Mouse (Mus musculus): ENCODE results near the gene Mrpl49.
"Not testable (repeated sequence)": the region's sequence is repeated elsewhere in the genome, so short reads cannot be mapped to it uniquely, and the experiment has no call there.

Mrpl49 gene

DNA sequence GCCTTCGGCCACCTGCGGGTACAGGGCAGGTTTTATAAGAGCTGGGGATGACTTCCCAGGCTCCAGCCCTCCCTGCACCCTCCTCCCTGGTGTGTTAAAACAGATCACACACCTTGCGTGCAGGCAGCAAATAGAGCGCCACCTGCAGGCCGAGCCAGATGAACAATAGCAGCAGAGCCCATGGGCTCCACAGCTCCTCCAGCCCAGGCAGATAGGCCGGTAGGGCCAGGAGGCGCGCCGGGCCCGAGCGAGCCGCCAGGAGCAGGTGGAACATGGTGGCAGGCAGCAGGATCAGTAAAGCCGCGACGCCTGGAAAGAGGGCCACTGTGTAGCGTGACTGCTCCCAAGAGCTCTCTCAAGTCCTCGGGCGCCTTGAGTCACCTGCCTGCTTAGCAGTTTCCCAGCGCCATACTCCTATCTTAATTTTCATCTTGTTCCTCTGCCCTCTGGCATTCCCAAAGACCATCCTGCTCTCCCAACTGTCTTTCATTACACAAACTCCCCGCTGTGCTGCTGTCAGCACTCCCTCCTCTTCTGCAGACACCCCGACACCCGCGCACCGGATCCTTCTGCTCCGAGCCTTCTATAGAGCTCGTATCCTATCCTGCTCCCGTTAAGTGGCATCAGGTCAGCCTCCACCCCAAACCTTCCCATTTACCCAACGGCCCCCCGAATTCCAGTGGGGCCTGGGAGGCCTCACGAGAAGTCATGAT lies 9.6 kb upstream of the Mrpl49 start:
- DNase-seq (ENCODE audit: low spot score), result peak; percentile 83

- no peak for DNase-seq (ENCODE audit: low spot score)
Measured at GRCm38 (mm10) chr19:6066571-6066970, 9.0 kb upstream of the Mrpl49 start.

GRCm38 (mm10) chr19:6063081-6063480 lies 5.5 kb upstream of the Mrpl49 start:
- DNase-seq (ENCODE audit: low spot score), result no peak

GRCm38 (mm10) chr19:6062418-6062817 lies 4.8 kb upstream of the Mrpl49 start:
- DNase-seq (ENCODE audit: low spot score), result peak; percentile 71

DNA sequence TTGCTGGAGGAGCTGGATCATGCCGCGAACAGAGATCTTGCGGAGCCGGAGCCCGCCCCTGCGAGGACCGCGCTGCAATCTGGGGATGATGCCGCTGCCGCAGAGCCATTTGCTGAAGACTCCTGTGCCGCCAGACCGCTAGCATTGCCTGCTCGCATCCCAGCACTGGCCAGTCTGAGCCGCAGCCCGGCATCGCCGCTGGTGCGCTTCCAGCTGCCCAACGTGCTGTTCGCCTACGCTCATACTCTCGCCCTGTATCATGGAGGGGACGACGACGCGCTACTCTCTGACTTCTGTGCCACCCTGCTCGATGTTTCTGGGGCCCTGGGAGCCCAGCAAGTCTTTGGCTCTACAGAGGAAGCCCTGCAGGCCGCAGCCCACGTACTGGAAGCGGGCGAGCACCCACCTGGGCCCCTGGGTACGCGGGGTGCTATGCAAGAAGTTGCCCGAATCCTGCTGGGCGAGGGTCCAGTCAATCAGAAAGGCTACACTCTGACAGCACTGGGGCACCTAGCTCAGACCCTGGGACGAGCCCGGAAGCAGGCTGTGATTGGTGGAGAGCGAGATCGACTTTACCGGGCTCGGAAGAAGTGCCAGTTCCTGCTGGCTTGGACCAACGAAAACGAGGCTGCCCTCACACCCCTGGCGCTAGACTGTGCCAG lies 4.2 kb upstream of the Mrpl49 start:
- DNase-seq (ENCODE audit: low spot score), result peak; percentile 51

DNA sequence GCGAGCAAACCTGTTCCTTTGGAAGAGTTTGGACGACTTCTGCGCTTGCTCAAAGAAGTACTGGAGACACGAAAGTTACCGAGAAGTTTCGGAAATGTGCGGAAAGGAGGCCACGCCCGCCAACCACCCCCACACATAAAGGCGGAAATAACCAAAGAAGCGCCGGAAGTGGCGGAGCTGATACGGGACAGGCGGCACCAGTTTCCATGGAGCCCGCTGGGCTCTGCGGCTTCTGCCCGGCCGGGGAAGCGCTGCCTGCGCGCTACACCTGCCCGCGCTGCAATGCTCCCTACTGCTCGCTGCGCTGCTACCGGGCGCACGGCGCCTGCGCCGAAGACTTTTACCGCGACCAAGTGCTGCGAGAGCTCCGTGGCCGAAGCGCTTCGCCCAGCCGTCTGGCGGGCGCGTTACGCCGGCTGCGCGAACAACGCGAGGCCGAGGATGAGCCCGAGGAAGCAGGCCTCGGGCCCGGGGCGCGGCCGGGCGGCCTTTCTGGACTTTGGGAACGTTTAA lies 3.5 kb upstream of the Mrpl49 start, which contains the start of gene Znhit2:
Gene Znhit2, plus strand, starts transcription at position 172 of the 513 bp plus-strand sequence.
- peak; percentile 92 for DNase-seq (ENCODE audit: low spot score)

DNA sequence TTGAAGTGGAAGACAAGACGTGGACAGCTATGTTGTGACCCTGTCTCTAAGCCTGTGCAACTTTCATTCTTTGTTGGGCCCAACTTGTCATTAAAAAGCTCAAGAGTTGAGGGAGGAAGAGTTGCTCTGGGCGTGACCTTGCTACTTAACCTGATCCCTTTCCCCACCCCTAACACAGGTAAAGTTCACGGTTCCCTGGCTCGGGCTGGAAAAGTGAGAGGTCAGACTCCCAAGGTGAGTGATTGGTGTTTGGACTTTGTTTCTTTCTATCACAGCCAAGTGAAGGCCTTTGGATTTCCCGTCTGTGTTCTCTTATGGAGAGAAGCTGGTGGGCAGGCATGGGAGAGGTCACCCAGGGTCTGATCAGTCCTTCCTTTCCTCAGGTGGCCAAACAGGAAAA lies 1.4 kb upstream of the Mrpl49 start:
- DNase-seq (ENCODE audit: low spot score), result peak; percentile 57

GRCm38 (mm10) chr19:6058513-6058912 lies 928 bp upstream of the Mrpl49 start:
- DNase-seq (ENCODE audit: low spot score), result no peak

- DNase-seq (ENCODE audit: low spot score), result no peak
Measured at GRCm38 (mm10) chr19:6056696-6057095, 889 bp downstream of the Mrpl49 start.

DNA sequence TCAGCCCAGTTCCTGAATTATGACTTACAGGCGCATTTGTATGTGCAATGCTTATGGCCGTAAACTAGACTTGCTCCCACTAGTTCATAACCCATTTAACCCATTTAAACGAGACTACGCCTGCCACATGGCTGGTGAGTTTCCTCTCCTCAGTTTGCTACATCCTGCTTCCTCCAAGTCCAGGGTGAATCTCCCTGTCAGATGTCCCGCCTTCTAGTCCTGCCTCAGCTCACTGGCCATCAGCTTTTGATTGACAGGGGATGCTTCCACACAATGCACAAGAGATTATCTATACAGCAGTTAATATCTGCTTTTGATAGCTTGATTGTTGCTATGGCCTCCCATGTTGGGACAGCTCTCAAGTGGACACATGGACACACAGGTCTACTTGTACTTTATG lies 3.3 kb downstream of the Mrpl49 start:
- no peak for DNase-seq (ENCODE audit: low spot score)

DNA sequence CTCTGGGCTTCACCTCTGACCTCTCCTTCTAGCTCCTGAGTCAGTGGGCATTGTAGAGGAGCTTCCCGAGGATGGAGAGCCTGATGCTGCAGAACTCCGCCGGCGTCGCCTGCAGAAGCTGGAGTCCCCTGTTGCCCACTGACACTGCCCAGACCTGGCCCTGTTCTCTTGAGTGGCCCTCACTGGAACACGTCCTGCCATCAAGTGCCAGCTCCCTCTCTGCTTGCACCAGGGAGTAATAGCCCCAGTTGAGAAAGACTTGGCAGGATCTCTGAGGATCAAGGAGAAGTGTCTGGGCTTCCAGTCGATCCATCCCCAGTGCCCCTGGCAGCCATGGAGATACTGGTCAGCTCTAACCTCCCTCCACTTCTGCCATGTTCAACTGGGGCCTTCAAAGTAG lies 5.1 kb downstream of the Mrpl49 start:
- no peak for DNase-seq (ENCODE audit: low spot score)

DNA sequence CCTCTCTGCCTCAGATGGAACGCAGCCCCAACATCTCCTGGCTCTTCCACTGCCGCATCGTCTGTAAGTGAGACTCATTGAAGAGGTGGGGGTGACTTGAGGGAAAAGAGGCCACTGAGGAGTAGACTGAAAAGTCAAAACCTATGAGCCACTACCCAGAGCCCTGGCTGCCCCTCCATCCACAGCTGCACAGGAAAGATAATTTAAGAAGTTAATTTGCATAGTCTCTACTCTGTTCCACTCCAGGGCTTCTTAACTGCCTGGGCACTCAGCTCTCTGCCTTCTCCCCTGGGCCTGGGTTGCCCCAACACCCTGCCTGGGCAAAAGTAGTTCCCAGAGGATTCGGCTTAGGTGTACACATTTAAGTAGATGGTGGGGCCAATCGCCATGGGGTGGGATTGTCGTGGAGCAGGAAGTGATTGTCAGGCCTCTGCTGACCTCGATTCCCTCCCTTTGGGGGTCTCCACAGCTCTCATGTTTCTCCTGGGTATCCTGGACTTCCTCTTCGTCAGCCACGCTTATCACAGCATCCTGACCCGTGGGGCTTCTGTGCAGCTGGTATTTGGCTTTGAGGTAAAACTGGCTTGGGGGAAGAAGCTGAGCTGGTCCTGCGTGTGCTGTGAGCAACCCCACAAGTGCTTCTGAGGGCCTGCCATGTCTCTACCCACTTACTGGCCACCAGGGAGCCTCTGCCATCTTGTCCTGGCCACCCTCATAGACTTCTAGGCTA lies 8.7 kb downstream of the Mrpl49 start:
- DNase-seq (ENCODE audit: low spot score), result no peak

- DNase-seq (ENCODE audit: low spot score), result no peak
Measured at GRCm38 (mm10) chr19:6047899-6048166, 9.8 kb downstream of the Mrpl49 start.

DNA sequence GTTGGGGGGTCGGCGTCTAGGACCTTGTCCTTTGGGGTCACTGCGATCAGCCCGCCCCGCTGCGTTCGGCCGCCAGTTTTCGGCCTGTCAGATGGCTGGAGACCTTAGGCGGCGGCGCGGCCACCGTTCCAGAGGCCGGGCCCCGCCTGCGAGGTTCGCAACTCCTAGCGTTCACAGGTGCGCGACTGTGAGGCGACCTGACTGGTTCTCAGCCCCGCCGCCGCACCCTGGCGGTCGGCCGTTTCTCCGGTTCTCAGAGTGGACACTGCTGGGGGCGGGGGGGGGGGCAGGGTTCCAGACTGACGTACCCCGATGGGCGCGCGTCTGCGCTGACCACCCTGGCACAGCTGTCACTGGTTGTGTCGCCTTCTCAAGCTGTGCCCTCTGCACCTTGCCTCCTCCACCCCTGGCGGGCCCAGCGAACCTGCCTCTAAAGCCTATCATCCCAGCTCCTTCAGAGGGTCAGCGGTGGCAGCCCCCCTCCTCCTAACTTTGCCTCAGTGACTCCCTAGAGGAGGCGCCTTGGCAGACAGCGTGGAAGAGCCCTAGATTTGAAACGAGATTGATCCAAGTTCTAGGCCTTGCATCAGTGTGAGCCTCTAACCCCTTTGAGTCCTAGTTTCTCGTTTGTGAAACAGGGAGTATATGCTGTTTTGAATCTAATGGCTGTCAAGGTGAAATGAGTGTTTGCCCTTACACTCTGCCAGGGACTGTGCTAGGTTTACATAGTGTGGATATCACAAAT lies 10.3 kb downstream of the Mrpl49 start:
- no peak for DNase-seq (ENCODE audit: low spot score)

DNA sequence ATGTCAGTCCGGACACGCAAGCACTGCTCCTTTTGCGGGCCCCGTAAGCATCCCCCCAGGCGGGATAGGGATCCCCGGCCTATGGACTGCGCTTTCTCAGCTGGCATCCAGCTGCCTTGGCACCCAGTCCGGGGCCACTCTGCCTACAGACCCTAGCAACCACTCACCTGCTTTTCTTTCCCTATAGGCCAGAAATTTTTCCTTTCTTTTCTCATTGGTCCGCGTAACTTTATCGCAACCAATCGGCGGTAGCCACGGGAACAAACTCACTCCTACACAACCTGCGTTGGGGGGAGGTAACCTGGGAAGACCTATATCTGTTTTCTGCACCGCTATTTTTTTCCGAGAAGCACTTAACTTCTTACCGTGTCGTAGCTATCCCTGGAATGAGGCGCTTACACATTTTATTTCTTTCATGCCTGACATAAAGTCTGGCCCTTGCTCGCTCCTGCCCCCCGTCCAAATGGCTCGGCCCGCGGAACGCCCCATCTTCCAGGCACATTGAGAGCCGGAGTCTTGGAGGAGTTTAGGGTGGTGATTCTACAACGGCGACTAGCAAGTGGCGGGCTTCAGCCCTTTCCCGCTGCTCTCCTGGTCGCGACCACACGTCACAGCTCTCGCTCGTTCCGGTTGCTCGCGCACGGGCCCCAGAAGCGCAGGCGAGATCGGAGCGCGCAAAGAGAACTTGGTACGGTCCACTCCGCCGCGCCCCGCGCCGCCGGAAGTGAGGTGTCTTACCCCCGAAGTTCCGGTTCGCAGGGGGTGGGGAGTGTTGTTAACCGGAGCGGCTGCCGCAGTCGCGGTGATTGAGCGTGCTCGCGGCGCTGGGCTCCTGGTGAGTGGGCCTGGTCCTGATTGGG lies 11.1 kb downstream of the Mrpl49 start, which contains the start of gene Syvn1:
Gene Syvn1, plus strand, starts transcription at position 283 of the 860 bp plus-strand sequence.
- DNase-seq (ENCODE audit: low spot score), result peak; percentile 95

- no peak for DNase-seq (ENCODE audit: low spot score)
Measured at GRCm38 (mm10) chr19:6045366-6046293, 12.0 kb downstream of the Mrpl49 start.

GRCm38 (mm10) chr19:6044102-6044501 lies 13.5 kb downstream of the Mrpl49 start:
- not testable (repeated sequence) for DNase-seq (ENCODE audit: low spot score)

- no peak for DNase-seq (ENCODE audit: low spot score)
Measured at GRCm38 (mm10) chr19:6042293-6042692, 15.3 kb downstream of the Mrpl49 start.

- no peak for DNase-seq (ENCODE audit: low spot score)
Measured at GRCm38 (mm10) chr19:6040002-6040401, 17.6 kb downstream of the Mrpl49 start.

DNA sequence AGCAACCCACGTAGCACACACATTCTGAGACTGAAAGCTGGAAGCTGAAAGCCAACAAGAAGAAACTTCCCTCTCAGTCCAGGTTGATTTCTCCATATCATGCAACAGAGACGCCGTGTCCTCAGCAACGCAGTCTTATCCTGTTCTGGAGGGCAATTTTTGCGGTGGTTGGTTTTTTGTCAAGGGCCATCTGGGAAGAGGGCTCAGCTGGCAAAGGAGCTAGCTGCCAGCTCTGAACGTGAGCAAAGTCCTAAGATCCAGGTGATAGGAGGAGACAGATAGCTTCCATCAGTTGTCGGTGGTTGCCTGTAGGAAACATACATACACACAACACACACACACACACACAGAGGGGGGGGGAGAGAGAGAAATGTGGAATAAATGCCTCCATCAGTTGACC lies 19.3 kb downstream of the Mrpl49 start:
- no peak for DNase-seq (ENCODE audit: low spot score)
